Mouse (Mus musculus): ENCODE measurements around the gene Tm4sf5.

DNA sequence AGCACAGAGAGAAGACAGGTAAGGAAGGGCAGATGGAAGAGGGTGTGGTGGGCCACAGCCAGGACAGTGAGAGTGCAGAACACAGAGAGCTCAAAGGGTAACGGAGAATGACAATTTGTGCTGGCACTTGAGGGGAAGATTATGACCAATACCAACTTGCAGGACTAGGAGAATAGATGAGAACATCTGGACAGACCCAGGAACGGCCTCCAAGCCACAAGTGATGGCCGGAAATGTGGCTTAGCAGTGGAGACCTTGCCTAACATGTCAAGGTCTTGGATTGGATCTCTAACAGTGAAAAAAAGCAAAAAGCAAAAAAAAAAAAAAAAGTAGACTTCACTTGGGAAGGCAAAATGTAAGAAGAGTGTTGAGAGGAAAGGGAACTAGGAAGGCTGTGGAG is 35.3 kb upstream of the Tm4sf5 start:
- TF ChIP-seq EP300 (optimal IDR thresholded peaks at IDR 0.05) (no peak), CTCF (IDR thresholded peaks at IDR 0.05; ENCODE audit: low read depth) (no peak)

All from stomach, postnatal 0 days (tissue).